Mouse (Mus musculus) brain, embryonic 18.5 days (tissue): ENCODE measurements around the gene Tcf19.
"Not testable (repeated sequence)": the region's sequence is repeated elsewhere in the genome, so short reads cannot be mapped to it uniquely, and the experiment has no call there.

Experiments used
- DNase-seq: peaks from one replicate; pipeline ENCODE4 v3.0.0-alpha.2; 2012; ENCODE audit warnings: low read depth, low spot score

Tcf19 gene

GRCm38 (mm10) chr17:35485702-35486101, 30.9 kb downstream of the Tcf19 start:
- DNase-seq: no peak

- no peak for DNase-seq
Observed at GRCm38 (mm10) chr17:35484066-35484465, 32.6 kb downstream of the Tcf19 start.

GRCm38 (mm10) chr17:35469842-35470751, 46.5 kb downstream of the Tcf19 start, which contains the start of gene H2-Q10:
H2-Q10 (plus strand) TSS chr17:35470089.
- no peak for DNase-seq

- DNase-seq: not testable (repeated sequence)
Observed at GRCm38 (mm10) chr17:35468936-35469335, 47.7 kb downstream of the Tcf19 start.

GRCm38 (mm10) chr17:35465651-35466050, 51.0 kb downstream of the Tcf19 start:
- DNase-seq: not testable (repeated sequence)
